Mouse (Mus musculus): ENCODE measurements around the gene P2rx7.
"Not testable (repeated sequence)": the region's sequence is repeated elsewhere in the genome, so short reads cannot be mapped to it uniquely, and the experiment has no call there.

Gene P2rx7

DNA sequence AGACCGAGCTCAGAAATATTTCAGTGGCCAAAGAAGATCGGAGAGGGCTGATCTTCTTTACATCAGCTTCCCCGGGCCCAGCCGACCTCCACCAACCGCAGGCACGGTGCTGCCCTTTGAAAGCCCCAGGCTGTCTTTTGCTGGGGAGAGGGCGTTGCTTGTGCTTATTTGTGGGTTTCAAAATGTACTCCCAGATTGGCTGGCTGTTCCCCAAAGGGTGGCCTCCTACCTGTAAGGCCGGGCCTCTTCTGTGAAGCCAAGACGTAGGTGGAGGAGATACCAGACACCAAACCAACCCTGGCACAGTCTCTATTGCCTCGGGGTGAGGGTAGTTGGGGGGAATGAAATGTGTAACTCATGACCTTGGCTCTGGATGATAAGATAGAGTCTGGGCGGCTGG, 2.3 kb downstream of the P2rx7 start:
- no peak for DNase-seq (ENCODE audit: low spot score in 2 of 2)

- no peak for DNase-seq (ENCODE audit: low spot score in 2 of 2)
These were observed 3.7 kb downstream of the P2rx7 start for GRCm38 (mm10) chr5:122647256-122647924.

GRCm38 (mm10) chr5:122647952-122648374, 4.3 kb downstream of the P2rx7 start:
- not testable (repeated sequence) for DNase-seq (ENCODE audit: low spot score in 2 of 2)

GRCm38 (mm10) chr5:122649264-122649663, 5.6 kb downstream of the P2rx7 start:
- DNase-seq (ENCODE audit: low spot score in 2 of 2) = no peak

DNA sequence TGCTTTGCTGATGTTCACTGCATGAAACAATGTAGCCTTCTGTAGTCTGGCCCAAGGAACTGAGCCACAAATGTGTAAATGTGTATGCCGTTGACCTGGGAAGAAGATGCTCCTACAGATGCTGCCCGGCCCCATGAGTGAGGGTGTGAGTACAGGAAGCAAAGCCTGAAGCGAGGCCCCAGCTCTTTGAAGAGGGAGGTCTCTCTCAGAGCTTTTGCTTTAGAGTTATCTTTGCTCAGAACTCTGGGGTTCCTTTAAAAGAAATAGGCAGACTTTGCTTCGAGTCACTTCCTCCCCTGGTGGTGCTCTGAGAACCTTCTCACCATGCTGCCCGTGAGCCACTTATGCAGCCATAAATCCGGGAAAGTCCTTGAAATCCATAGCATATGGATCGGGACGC, 6.4 kb downstream of the P2rx7 start:
- DNase-seq (ENCODE audit: low spot score in 2 of 2) = no peak

DNA sequence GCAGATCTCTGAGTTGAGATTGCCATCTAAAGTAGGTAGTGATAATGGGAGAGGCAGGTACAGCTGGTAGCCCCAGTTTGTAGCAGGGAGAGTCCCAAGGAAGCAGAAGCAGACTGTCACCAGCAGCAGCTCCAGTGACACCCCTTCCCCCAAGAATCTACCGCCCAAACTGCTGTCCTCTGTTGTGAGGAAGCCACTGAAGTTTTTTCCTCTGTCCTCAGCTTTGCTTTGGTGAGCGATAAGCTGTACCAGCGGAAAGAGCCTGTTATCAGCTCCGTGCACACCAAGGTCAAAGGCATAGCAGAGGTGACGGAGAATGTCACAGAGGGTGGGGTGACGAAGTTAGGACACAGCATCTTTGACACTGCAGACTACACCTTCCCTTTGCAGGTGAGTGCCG, 8.8 kb downstream of the P2rx7 start:
- DNase-seq (ENCODE audit: low spot score in 2 of 2) = no peak

GRCm38 (mm10) chr5:122653112-122653445, 9.4 kb downstream of the P2rx7 start:
- DNase-seq (ENCODE audit: low spot score in 2 of 2) = no peak

DNA sequence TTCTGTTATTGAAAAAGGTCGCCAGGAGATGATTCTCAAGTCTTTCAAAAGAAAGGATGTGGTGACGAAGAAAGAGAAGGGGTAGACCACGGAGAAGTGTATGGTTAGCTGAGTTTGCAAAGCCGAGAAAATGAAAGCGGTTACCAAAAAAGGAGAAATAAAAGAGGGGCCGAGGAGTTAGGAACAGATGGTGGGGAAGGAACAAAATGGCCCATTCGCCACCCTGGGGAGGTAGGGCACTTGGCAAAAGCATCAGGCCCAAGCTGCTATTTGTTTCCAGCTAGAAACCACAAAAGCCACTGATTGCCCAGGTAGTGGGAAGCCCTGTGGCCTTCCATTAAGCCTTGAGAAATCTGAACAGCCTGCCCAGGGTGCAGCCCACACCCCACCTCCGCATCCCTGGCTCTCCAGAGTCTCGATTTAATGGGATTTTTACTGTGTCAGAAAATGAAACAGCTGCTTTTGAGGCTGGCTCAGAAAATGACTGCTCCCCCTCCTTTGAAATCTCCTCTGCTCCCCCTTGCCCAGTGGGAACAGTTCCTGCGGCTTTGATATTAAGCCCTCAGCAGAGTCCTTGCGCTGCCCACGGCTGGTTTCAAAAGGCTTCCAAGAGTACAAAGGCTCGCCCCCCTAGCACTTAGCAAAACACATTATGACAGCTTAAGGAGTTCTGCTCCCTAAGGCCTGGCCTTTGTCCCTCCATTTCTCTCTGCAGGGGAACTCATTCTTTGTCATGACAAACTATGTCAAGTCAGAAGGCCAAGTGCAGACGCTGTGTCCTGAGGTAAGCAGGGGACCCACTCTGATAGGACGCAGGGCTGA, 9.9 kb downstream of the P2rx7 start:
- DNase-seq (ENCODE audit: low spot score in 2 of 2) = no peak

DNA sequence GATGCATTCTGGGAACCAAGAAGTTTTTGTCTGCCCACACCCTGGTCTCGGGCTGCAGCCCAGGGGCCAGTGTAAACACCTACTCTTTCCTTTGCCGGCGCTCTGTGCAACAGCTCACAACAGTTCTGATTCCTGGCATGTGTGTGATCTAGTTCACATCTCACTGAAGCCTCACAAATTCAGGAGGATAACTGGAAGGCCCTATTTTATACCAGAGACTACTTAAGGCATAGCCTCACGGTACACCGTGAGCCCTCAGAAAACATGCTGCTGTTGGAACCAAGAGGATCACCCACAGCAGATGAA, 10.5 kb downstream of the P2rx7 start:
- no peak for DNase-seq (ENCODE audit: low spot score in 2 of 2)

- no peak for DNase-seq (ENCODE audit: low spot score in 2 of 2)
These were observed 13.1 kb downstream of the P2rx7 start for GRCm38 (mm10) chr5:122656808-122657207.

DNA sequence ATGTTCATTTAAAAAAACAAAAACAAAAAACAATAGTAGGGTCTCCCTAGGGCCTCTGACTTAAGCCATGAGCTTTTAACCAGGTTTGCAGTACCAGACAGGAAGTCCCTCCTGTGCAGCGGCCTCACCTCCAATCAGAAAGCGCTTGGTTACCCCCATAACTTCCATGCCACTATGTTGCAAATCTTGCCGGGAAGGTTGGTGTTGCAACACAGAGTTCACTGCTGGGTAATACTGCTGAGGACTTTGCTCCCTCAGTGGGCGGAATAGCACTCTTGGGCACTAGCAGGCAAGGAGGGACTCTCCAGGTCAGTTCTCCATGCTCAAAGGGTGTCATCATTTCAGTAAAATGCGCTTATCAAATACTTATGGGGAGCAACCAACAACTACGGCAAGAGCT, 18.8 kb downstream of the P2rx7 start:
- DNase-seq (ENCODE audit: low spot score in 2 of 2) = no peak

- no peak for DNase-seq (ENCODE audit: low spot score in 2 of 2)
These were observed 21.3 kb downstream of the P2rx7 start for GRCm38 (mm10) chr5:122665036-122665435.

DNA sequence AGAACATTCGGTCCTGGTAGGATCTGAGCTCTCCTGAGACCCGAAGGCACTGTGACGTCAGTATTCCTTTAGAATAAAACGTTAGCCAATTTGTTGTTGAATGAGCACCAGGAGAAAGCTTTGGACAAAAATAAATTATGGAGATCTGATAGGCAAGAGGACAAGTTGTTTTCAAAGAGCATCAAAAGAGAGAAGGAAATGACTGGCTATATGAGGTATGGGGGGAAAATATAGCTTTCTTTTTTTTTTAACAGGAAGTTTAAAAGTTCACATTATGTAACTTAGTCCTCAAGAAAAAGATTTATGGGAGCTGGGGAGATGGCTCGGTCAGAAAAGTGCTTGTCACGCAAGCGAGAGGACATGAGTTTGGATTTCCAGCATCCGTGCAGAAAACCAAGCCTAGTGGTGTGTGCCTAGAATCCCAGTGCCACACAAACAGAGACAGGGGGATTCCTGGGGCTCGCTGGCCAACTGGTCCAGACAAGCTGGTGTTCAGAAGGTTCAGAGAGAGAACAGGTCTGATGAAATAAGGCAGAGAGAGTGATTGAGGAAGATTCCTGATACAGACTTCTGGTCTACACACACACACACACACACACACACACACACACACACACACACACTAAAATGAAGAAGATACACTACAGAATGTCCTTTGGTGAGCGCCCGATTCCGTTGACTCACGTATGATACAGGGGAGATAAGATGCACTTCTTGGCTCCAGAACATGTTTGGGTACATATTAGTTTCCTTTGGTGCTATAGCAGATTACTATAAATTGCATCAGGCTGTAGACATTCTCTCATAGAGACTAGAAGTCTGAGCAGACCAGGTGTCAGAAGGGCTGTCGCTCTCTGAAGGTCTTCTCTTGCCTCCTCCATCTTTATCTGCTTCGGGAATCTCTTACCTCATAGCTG, 25.5 kb downstream of the P2rx7 start:
- no peak for DNase-seq (ENCODE audit: low spot score in 2 of 2)

DNA sequence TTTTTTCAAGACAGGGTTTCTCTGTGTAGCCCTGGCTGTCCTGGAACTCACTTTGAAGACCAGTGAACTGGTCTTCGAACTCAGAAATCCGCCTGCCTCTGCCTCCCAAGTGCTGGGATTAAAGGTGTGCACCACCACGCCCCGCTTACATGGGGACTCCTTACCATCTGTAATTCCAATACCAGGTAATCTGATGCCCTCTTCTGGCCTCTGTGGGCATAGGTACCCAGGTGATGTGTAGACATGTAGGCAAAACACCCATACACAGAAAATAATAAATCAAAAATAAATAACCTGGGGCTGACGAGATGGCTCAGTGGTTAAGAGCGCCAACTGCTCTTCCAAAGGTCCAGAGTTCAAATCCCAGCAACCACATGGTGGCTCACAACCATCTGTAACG, 27.9 kb downstream of the P2rx7 start:
- not testable (repeated sequence) for DNase-seq (ENCODE audit: low spot score in 2 of 2)

- no peak for DNase-seq (ENCODE audit: low spot score in 2 of 2)
These were observed 28.6 kb downstream of the P2rx7 start for GRCm38 (mm10) chr5:122672298-122672697.

DNA sequence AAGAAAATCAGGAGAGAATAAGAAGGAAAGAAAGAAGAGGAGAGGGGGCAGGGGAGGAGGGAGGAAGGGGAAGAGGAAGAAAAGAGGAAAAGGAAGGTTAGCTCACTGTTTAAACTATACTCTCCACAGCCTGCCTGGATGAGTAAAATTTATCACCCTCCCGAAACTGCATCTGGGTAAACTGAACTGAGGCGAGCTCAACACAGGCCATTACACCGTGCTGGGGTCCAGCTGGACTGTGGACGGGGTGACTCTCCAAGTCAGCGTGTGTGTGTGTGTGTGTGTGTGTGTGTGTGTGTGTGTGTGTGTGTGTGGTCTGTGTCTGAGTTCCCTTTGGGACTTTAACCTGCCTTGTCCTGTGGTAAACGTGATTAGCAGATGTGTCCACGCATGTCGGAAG, 32.3 kb downstream of the P2rx7 start:
- no peak for DNase-seq (ENCODE audit: low spot score in 2 of 2)

GRCm38 (mm10) chr5:122677983-122678382, 34.3 kb downstream of the P2rx7 start:
- DNase-seq (ENCODE audit: low spot score in 2 of 2) = no peak

DNA sequence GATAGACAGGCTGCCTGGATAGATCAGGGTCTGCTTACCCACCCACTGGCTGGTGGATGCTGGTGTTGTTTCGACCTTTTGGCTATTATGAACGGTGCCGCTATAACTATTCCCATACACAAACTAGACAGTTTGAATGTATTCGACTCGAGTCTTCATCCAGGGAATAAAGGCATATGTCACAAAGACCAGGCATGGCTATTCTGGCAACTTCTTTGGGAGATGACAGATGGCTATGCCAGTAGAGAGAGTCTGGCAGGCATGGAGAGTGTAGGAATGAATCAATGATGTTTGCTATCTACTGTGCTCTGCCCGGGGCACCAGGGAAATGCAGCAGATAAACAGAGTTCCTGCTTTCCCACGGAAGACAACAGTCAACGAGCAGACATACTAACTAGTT, 36.2 kb downstream of the P2rx7 start:
- no peak for DNase-seq (ENCODE audit: low spot score in 2 of 2)

- DNase-seq (ENCODE audit: low spot score in 2 of 2) = no peak
These were observed 37.6 kb downstream of the P2rx7 start for GRCm38 (mm10) chr5:122681276-122681675.

- no peak for DNase-seq (ENCODE audit: low spot score in 2 of 2)
These were observed 40.2 kb downstream of the P2rx7 start for GRCm38 (mm10) chr5:122683926-122684325.

GRCm38 (mm10) chr5:122687391-122687790, 43.7 kb downstream of the P2rx7 start:
- no peak for DNase-seq (ENCODE audit: low spot score in 2 of 2)

GRCm38 (mm10) chr5:122689153-122689552, 45.4 kb downstream of the P2rx7 start:
- DNase-seq (ENCODE audit: low spot score in 2 of 2) = no peak

DNA sequence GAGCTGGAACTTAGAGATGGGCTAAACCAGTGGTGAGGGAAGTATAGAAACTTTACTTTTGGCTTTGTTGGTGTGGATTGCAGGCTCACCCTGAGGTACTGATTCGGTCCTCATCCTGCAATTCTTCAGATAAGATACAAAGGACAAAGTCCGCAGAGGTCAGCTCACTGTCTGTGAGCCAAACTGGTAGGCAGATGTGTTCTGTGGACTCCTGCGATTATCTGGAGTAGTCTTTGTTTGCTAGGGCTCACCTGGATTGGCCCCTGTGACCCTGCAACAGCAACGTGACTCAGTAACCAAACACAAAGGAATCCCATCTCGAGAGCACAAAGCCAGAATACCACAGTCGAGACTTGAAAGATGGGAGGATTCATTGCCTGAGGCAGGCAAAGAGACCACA, 46.8 kb downstream of the P2rx7 start:
- DNase-seq (ENCODE audit: low spot score in 2 of 2) = no peak
